Mouse (Mus musculus): ENCODE results near the gene Ahdc1.

The Ahdc1 gene

GRCm38 (mm10) chr4:133040241-133040904, 29.3 kb downstream of the Ahdc1 start:
- no peak for DNase-seq

- no peak for DNase-seq
Measured at GRCm38 (mm10) chr4:133042244-133042643, 31.2 kb downstream of the Ahdc1 start.

GRCm38 (mm10) chr4:133042651-133043635, 31.9 kb downstream of the Ahdc1 start:
- DNase-seq = peak; percentile 86

- no peak for DNase-seq
Measured at GRCm38 (mm10) chr4:133043798-133044646, 33.0 kb downstream of the Ahdc1 start.

- DNase-seq = no peak
Measured at GRCm38 (mm10) chr4:133044647-133045094, 33.6 kb downstream of the Ahdc1 start.

GRCm38 (mm10) chr4:133045771-133046474, 34.9 kb downstream of the Ahdc1 start:
- no peak for DNase-seq

- DNase-seq = no peak
Measured at GRCm38 (mm10) chr4:133046691-133047352, 35.8 kb downstream of the Ahdc1 start.

GRCm38 (mm10) chr4:133047353-133048105, 36.5 kb downstream of the Ahdc1 start:
- DNase-seq = peak; percentile 85

GRCm38 (mm10) chr4:133049071-133049920, 38.2 kb downstream of the Ahdc1 start:
- no peak for DNase-seq

- DNase-seq = no peak
Measured at GRCm38 (mm10) chr4:133050196-133050836, 39.3 kb downstream of the Ahdc1 start.

- DNase-seq = no peak
Measured at GRCm38 (mm10) chr4:133050837-133051549, 39.9 kb downstream of the Ahdc1 start.

- DNase-seq = no peak
Measured at GRCm38 (mm10) chr4:133051550-133051865, 40.4 kb downstream of the Ahdc1 start.

GRCm38 (mm10) chr4:133052029-133052745, 41.1 kb downstream of the Ahdc1 start:
- no peak for DNase-seq

GRCm38 (mm10) chr4:133052995-133053572, 42.0 kb downstream of the Ahdc1 start:
- DNase-seq = no peak

GRCm38 (mm10) chr4:133054530-133054929, 43.5 kb downstream of the Ahdc1 start:
- no peak for DNase-seq

GRCm38 (mm10) chr4:133055163-133055951, 44.3 kb downstream of the Ahdc1 start:
- DNase-seq = no peak
